Mouse (Mus musculus): Measurements from ENCODE around the gene Exph5. TPM values are rescaled to one million over a fixed set of nuclear protein-coding genes. Genes with fewer than 3 reads are reported as not detected.

The Exph5 gene
- polyA plus RNA-seq, 1 experiment from 2014 or later = 0.31 TPM

- no peaks in the 10 kb centered on the region for H3K27me3 ChIP-seq (replicated peaks)
- no peak overlapping the region for H3K9ac ChIP-seq
- H3K4me1 ChIP-seq (replicated peaks) = no peaks in the 10 kb centered on the region
- no peak for ATAC-seq (ENCODE audit: insufficient number of reproducible peaks, low FRiP score)
- H3K36me3 ChIP-seq = no peaks in the 10 kb centered on the region
- no peak overlapping the region for H3K27ac ChIP-seq (ENCODE audit: poor library complexity, severe bottlenecking)
- 47% methylated on average over 14 of the region's 14 CpGs for WGBS
- no peak overlapping the region for H3K4me3 ChIP-seq
- H3K4me2 ChIP-seq = no peak overlapping the region
- H3K9me3 ChIP-seq (replicated peaks) = no peaks in the 10 kb centered on the region
These were observed 55.0 kb downstream of the Exph5 start for GRCm38 (mm10) chr9:53356219-53357155.

DNA sequence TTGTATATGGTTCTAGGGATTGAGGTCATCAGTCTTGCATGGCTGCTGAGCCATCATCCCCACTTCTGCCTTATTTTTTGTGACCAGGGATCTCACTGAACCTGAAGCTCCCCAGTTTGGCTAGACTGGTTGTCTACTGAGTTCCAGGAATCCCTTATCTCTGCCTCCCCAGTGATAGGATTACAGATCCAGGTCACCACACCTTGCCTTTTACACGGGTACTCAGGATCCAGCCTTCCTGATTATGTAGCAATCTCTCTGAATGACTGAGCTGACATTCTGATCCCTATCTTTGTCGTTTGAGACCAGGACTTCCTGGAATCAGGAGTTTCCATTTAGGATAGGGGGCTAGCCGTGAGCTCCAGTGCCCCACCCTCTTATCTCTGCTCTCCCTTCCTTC, 69.9 kb downstream of the Exph5 start:
- no peaks in the 10 kb centered on the region for H3K9me3 ChIP-seq (replicated peaks)
- no peak overlapping the region for H3K4me2 ChIP-seq
- no peak overlapping the region for H3K27ac ChIP-seq (ENCODE audit: poor library complexity, severe bottlenecking)
- 24% methylated on average over 3 of the region's 3 CpGs for WGBS
- ATAC-seq (ENCODE audit: insufficient number of reproducible peaks, low FRiP score) = no peak
- H3K4me3 ChIP-seq = no peak overlapping the region
- no peaks in the 10 kb centered on the region for H3K36me3 ChIP-seq
- no peak overlapping the region for H3K9ac ChIP-seq
- H3K4me1 ChIP-seq (replicated peaks) = no peaks in the 10 kb centered on the region
- H3K27me3 ChIP-seq (replicated peaks) = no peaks in the 10 kb centered on the region

GRCm38 (mm10) chr9:53375907-53376306, 74.4 kb downstream of the Exph5 start:
- no peak for ATAC-seq (ENCODE audit: insufficient number of reproducible peaks, low FRiP score)
- no peak overlapping the region for H3K4me2 ChIP-seq
- H3K4me3 ChIP-seq = no peak overlapping the region
- 0 out of 2 replicates have a peak, but pooled peaks cover 4% of the 10 kb centered on the region for H3K4me1 ChIP-seq (replicated peaks)
- no peaks in the 10 kb centered on the region for H3K36me3 ChIP-seq
- H3K27me3 ChIP-seq (replicated peaks) = no peaks in the 10 kb centered on the region
- no peaks in the 10 kb centered on the region for H3K9me3 ChIP-seq (replicated peaks)
- 59% methylated on average over 4 of the region's 4 CpGs for WGBS
- H3K9ac ChIP-seq = no peak overlapping the region
- H3K27ac ChIP-seq (ENCODE audit: poor library complexity, severe bottlenecking) = no peak overlapping the region; the same call in 1 of the 2 replicates

GRCm38 (mm10) chr9:53376820-53377219, 75.3 kb downstream of the Exph5 start:
- Histone ChIP-seq H3K4me1 (replicated peaks) (0 out of 2 replicates have a peak, but pooled peaks cover 4% of the 10 kb centered on the region), H3K9ac (no peak overlapping the region), H3K4me3 (no peak overlapping the region), H3K27me3 (replicated peaks) (no peaks in the 10 kb centered on the region), H3K4me2 (no peak overlapping the region), H3K9me3 (replicated peaks) (no peaks in the 10 kb centered on the region), H3K36me3 (no peaks in the 10 kb centered on the region), H3K27ac (ENCODE audit: poor library complexity, severe bottlenecking) (no peak overlapping the region)
- ATAC-seq (ENCODE audit: insufficient number of reproducible peaks, low FRiP score) = no peak
- 82% methylated on average over 13 of the region's 13 CpGs for WGBS

DNA sequence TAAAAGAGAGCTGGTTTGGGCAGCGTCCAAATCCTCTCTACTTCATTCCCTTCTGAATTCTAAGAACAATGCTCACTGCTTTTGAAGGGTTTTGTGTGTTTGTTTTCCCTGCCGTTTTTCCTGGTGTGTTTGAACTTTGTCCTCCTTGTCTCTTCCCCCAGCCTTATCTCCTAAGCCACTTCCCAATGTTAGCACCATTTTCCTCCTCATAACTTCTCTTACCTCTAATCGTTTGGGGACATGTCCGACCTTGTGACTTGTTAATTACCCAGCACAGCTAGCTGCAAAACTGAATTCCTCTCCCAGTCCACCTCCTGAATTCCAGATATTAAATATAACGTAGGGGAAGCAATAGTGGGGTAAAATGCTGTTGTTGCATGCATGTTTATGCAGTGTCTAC, 76.1 kb downstream of the Exph5 start:
- Histone ChIP-seq H3K27ac (ENCODE audit: poor library complexity, severe bottlenecking) (no peak overlapping the region), H3K9me3 (replicated peaks) (no peaks in the 10 kb centered on the region), H3K4me2 (no peak overlapping the region), H3K9ac (no peak overlapping the region), H3K36me3 (no peaks in the 10 kb centered on the region), H3K4me1 (replicated peaks) (0 out of 2 replicates have a peak, but pooled peaks cover 4% of the 10 kb centered on the region), H3K4me3 (no peak overlapping the region), H3K27me3 (replicated peaks) (no peaks in the 10 kb centered on the region)
- WGBS = 45% methylated on average over 5 of the region's 5 CpGs
- no peak for ATAC-seq (ENCODE audit: insufficient number of reproducible peaks, low FRiP score)

- Histone ChIP-seq H3K4me3 (no peak overlapping the region), H3K4me2 (no peak overlapping the region), H3K27me3 (replicated peaks) (no peaks in the 10 kb centered on the region), H3K9ac (no peak overlapping the region), H3K27ac (ENCODE audit: poor library complexity, severe bottlenecking) (no peak overlapping the region), H3K36me3 (no peaks in the 10 kb centered on the region), H3K9me3 (replicated peaks) (no peaks in the 10 kb centered on the region), H3K4me1 (replicated peaks) (0 out of 2 replicates have a peak, but pooled peaks cover 4% of the 10 kb centered on the region)
- no peak for ATAC-seq (ENCODE audit: insufficient number of reproducible peaks, low FRiP score)
- WGBS = 82% methylated on average over 3 of the region's 3 CpGs
These were observed 76.7 kb downstream of the Exph5 start for GRCm38 (mm10) chr9:53378171-53378570.

DNA sequence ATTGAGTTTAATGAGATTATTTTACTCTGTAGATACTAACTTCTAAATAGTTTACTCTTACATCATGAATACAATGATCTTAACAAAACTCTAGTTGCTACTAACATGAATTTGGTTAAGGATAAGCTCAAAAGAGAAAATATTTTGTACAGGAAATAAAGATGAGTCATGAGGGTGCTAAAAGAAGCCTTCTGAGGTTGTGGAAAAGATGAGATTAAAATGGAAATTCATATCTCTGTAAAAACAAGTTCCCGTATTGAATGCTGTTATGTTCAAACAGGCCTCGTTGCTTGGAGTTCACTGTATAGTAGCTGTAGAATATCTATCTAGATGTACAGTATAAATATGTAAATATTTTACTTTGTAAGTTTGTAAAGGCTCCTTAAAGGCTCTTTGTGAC, 79.1 kb downstream of the Exph5 start:
- no peaks in the 10 kb centered on the region for H3K9me3 ChIP-seq (replicated peaks)
- no peaks in the 10 kb centered on the region for H3K36me3 ChIP-seq
- no peak overlapping the region for H3K27ac ChIP-seq (ENCODE audit: poor library complexity, severe bottlenecking)
- WGBS = 52% methylated on average over 2 of the region's 2 CpGs
- H3K9ac ChIP-seq = no peak overlapping the region
- no peak overlapping the region for H3K4me3 ChIP-seq
- H3K4me2 ChIP-seq = no peak overlapping the region
- no peak for ATAC-seq (ENCODE audit: insufficient number of reproducible peaks, low FRiP score)
- H3K4me1 ChIP-seq (replicated peaks) = 0 out of 2 replicates have a peak, but pooled peaks cover 4% of the 10 kb centered on the region
- H3K27me3 ChIP-seq (replicated peaks) = no peaks in the 10 kb centered on the region

DNA sequence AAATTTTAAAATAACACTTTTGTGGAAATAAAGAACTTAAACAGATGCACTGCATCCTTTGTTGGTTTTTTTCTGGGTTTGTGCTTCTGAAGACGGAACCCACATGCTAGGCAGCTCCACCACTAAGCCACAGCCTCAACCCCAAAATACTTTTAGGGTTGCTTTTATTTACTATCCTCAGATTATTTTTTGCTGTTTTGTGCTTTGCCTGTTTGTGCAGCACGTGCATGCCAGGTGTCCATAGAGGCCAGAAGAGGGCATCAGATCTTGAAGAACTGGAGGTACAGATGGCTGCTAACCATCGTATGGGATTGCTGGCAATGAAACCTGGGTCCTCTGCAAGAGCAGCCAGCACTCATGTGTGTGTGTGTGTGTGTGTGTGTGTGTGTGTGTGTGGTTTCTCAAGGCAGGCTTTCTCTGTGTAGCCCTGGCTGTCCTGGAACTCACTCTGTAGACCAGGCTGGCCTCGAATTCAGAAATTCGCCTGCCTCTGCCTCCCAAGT, 79.7 kb downstream of the Exph5 start:
- no peaks in the 10 kb centered on the region for H3K36me3 ChIP-seq
- H3K4me3 ChIP-seq = no peak overlapping the region
- no peak for ATAC-seq (ENCODE audit: insufficient number of reproducible peaks, low FRiP score)
- no peaks in the 10 kb centered on the region for H3K27me3 ChIP-seq (replicated peaks)
- H3K27ac ChIP-seq (ENCODE audit: poor library complexity, severe bottlenecking) = no peak overlapping the region
- 0 out of 2 replicates have a peak, but pooled peaks cover 4% of the 10 kb centered on the region for H3K4me1 ChIP-seq (replicated peaks)
- H3K9ac ChIP-seq = no peak overlapping the region
- H3K4me2 ChIP-seq = no peak overlapping the region
- H3K9me3 ChIP-seq (replicated peaks) = no peaks in the 10 kb centered on the region
- WGBS = 81% methylated on average over 5 of the region's 5 CpGs

GRCm38 (mm10) chr9:53383951-53384866, 82.7 kb downstream of the Exph5 start, which contains the start of gene Kdelc2:
Gene Kdelc2 (plus strand): TSS chr9:53384025.
- Histone ChIP-seq H3K27ac (ENCODE audit: poor library complexity, severe bottlenecking) (peak within 1 kb of the TSS; percentile 95), H3K36me3 (0 out of 2 replicates have a peak, but pooled peaks cover 7% of the 10 kb centered on the region), H3K9ac (peak within 1 kb of the TSS; percentile 97), H3K4me1 (replicated peaks) (no peaks in the 10 kb centered on the region), H3K27me3 (replicated peaks) (no peaks in the 10 kb centered on the region), H3K9me3 (replicated peaks) (no peaks in the 10 kb centered on the region), H3K4me2 (peak within 1 kb of the TSS; percentile 86), H3K4me3 (peak within 1 kb of the TSS; percentile 98)
- WGBS = under 1% methylated on average over 68 of the region's 75 CpGs
- peak; percentile 92 for ATAC-seq (ENCODE audit: insufficient number of reproducible peaks, low FRiP score)

- Histone ChIP-seq H3K27ac (ENCODE audit: poor library complexity, severe bottlenecking) (peak overlapping the region; percentile 95), H3K4me1 (replicated peaks) (no peaks in the 10 kb centered on the region), H3K9me3 (replicated peaks) (no peaks in the 10 kb centered on the region), H3K36me3 (0 out of 2 replicates have a peak, but pooled peaks cover 7% of the 10 kb centered on the region), H3K9ac (peak overlapping the region; percentile 97), H3K27me3 (replicated peaks) (no peaks in the 10 kb centered on the region), H3K4me2 (peak overlapping the region; percentile 86), H3K4me3 (peak overlapping the region; percentile 98)
- ATAC-seq (ENCODE audit: insufficient number of reproducible peaks, low FRiP score) = peak; percentile 2; the same call in 1 of the 2 replicates
- WGBS = 10% methylated on average over 8 of the region's 8 CpGs
These were observed 83.4 kb downstream of the Exph5 start for GRCm38 (mm10) chr9:53384873-53385272.

All from heart, embryonic 12.5 days (tissue).